Mouse (Mus musculus) liver, embryonic 16.5 days (tissue): ENCODE results near the gene Mrpl39. TPM values are rescaled to one million over a fixed set of nuclear protein-coding genes. Genes with fewer than 3 reads are reported as not detected.
A peak's percentile ranks its signal among the peaks of the same experiment; 100 is the strongest.

Source experiments
- ATAC-seq: fragments of 200-750 bp; cut with Nextera tagmentation; 2 replicates; pipeline ENCODE4 v1.8.0; 2017; ENCODE audit warnings: low read depth, mild to moderate bottlenecking, moderate number of reproducible peaks, moderate library complexity
- H3K27ac ChIP-seq: fragments of 300-500 bp; sonication (generic); 2 replicates; pipeline ENCODE4 v1.5.1; 2014; ENCODE audit warnings: mild to moderate bottlenecking, low read length
- H3K27me3 ChIP-seq: fragments of 300-500 bp; sonication (generic); 2 replicates; pipeline ENCODE4 v1.6.1; 2014; ENCODE audit warnings: low read depth, low read length, mixed read lengths; ENCODE audit not compliant: control insufficient read depth, insufficient read depth
- H3K36me3 ChIP-seq: fragments of 300-500 bp; sonication (generic); 2 replicates; pipeline ENCODE4 v1.6.1; 2014; ENCODE audit warnings: mild to moderate bottlenecking; ENCODE audit not compliant: control insufficient read depth, insufficient read depth
- H3K4me1 ChIP-seq: fragments of 300-500 bp; sonication (generic); 2 replicates; pipeline ENCODE4 v1.6.1; 2014; ENCODE audit warnings: low read depth, low read length, mixed read lengths; ENCODE audit not compliant: control insufficient read depth
- H3K4me2 ChIP-seq: fragments of 300-500 bp; sonication (generic); 2 replicates; pipeline ENCODE4 v1.6.1; 2014; ENCODE audit warnings: low read depth, low read length, mixed read lengths
- H3K4me3 ChIP-seq: fragments of 300-500 bp; sonication (generic); 2 replicates; pipeline ENCODE4 v1.5.1; 2014; ENCODE audit warnings: low read depth, mild to moderate bottlenecking, low read length
- H3K9ac ChIP-seq: fragments of 300-500 bp; sonication (generic); 2 replicates; pipeline ENCODE4 v1.6.1; 2014; ENCODE audit warnings: low read depth, low read length
- H3K9me3 ChIP-seq: fragments of 300-500 bp; sonication (generic); replicated peaks from 2 replicates; pipeline ENCODE4 v1.6.1; 2016; ENCODE audit warnings: low read length; ENCODE audit not compliant: control insufficient read depth
- WGBS: fragments of 180-500 bp; shearing (Covaris S2); extraction: QIAGEN DNeasy Blood & Tissue Kit; methylation state at CpG from one replicate; pipeline ENCODE4 v1.1.7; 2014; ENCODE audit not compliant: insufficient replicate concordance; 5-methylcytosine and 5-hydroxymethylcytosine counted together
- polyA plus RNA-seq: library from polyadenylated mRNA; unstranded; fragments of >200 nt; fragmentation: Nextera tagmentation; extraction: Ambion mirVana; gene quantifications from 2 replicates; pipeline ENCODE4 v1.2.1, GENCODE M21; 2015

Gene Mrpl39
- polyA plus RNA-seq, 1 experiment from 2014 or later = 21.8 TPM

DNA sequence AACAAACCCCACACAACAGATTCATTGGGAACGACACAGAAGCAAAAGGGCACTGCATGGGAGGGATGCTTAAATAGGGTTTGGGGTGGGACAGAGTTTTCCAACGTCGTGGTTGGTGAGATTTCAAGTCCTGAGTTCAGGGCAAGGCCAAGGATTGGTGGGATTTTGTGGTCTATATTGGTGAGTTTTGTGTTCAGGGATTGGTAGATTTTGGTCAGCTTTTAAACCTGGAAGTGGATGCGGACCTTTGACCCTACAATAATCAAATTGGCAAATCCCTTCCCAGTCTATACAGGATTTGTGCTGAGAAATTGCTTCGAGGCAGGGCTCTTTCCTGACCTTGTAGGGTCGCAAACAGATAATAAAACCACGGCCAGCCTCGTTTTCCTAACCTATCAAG, 32.4 kb upstream of the Mrpl39 start:
- Histone ChIP-seq H3K9me3 (no peaks in the 10 kb centered on the region), H3K36me3 (no peaks in the 10 kb centered on the region), H3K27me3 (peaks cover 1% of the 10 kb centered on the region), H3K4me2 (no peak overlapping the region), H3K4me3 (no peak overlapping the region), H3K27ac (no peak overlapping the region), H3K9ac (no peak overlapping the region), H3K4me1 (no peaks in the 10 kb centered on the region)
- ATAC-seq = no peak
- 58% methylated on average over 8 of the region's 8 CpGs for WGBS

DNA sequence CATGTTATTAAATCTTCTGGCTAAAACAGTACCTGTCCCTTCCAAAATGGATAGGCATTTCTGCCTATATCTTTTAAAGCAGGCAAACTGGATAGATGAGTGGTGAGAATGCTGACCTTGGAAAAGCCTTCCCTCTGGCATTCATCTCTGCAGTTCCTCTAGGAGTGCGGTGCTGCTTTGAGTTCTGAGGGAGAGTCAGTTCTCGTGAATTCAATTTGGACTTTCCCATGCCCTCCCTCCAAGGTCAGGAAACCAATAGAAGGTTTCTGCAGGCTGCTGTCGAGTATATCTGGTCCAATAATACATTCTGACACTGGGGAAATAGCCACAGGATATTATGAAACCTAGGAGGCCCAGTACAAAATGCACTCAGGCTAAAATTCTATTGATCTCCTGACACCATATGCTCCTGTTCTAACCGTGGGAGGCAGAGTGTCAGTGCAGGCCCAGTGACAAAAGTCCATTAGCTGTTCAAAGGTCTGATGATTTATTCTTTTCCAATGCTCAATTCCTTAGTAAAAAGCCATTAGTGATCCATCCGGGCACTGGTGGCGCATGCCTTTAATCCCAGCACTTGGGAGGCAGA, 10.3 kb upstream of the Mrpl39 start:
- H3K4me2 ChIP-seq = no peak overlapping the region
- ATAC-seq = peak; percentile 65; the same call in 1 of the 2 replicates
- no peaks in the 10 kb centered on the region for H3K9me3 ChIP-seq
- no peaks in the 10 kb centered on the region for H3K36me3 ChIP-seq
- H3K4me1 ChIP-seq = no peaks in the 10 kb centered on the region
- no peak overlapping the region for H3K9ac ChIP-seq
- H3K27me3 ChIP-seq = no peaks in the 10 kb centered on the region
- H3K4me3 ChIP-seq = no peak overlapping the region
- 50% methylated on average over 6 of the region's 6 CpGs for WGBS
- H3K27ac ChIP-seq = no peak overlapping the region

DNA sequence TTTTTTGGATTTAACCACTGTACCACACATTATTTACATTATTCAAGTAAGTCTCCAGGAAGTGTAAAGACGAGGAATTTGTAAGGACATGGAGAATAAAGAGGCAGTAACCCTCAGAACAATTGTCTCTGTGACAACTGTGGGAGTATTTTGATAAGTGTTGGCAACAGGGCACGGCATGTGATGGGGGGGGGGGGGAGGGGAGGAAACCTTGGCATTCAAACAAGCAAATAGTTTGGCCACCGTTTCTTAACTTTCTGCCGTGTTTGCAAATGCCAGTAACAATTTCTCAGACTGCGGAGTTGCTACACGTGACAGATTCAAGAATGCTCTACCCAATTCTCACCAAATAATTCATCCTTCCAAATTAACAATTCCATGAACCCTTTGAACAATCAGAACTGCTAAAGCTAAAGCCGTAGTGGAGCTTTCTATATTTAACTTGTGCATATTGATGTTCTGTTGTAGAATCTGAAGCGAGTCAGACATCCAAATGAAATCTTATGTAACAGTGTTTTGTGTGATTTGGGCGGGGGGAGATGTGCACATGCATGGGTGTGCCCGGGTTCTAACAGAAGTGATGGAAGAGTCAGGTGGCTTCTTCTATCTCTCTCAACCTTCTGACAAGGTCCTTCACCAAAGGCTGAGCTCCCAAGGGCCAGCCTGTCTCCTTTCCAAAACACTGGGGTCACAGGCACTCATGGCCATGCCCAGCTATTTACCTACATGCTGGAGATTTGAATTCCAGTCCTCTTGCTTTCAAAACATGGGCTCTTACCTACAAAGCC, 9.4 kb upstream of the Mrpl39 start:
- H3K9ac ChIP-seq = no peak overlapping the region
- H3K4me2 ChIP-seq = no peak overlapping the region
- no peak for ATAC-seq
- H3K9me3 ChIP-seq = no peaks in the 10 kb centered on the region
- no peak overlapping the region for H3K4me3 ChIP-seq
- no peaks in the 10 kb centered on the region for H3K4me1 ChIP-seq
- no peaks in the 10 kb centered on the region for H3K36me3 ChIP-seq
- 59% methylated on average over 10 of the region's 10 CpGs for WGBS
- H3K27ac ChIP-seq = no peak overlapping the region
- H3K27me3 ChIP-seq = no peaks in the 10 kb centered on the region

DNA sequence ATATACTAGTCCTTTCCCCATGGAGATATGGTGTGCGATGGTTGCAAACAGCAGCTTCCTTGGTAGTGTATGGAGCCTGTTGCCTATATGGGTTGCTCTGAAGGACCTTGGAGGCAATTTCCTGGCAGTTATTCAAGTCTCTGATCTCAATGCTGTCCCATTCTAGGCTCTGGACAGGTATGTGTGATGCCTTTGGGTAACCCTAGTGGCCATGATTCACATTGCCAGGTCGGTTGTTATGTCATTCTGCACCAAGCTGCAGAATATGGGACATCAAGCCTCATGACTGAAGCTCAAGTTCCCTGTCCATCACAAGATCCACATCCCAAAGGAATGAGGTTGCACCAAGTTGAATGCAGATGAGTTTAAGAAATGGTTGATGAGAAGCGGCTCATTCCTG, 1.8 kb upstream of the Mrpl39 start:
- H3K27ac ChIP-seq = no peak overlapping the region
- peaks cover 5% of the 10 kb centered on the region for H3K4me1 ChIP-seq
- H3K36me3 ChIP-seq = no peaks in the 10 kb centered on the region
- no peaks in the 10 kb centered on the region for H3K9me3 ChIP-seq
- H3K4me2 ChIP-seq = no peak overlapping the region
- H3K9ac ChIP-seq = no peak overlapping the region
- no peaks in the 10 kb centered on the region for H3K27me3 ChIP-seq
- 64% methylated on average over 3 of the region's 3 CpGs for WGBS
- no peak overlapping the region for H3K4me3 ChIP-seq
- ATAC-seq = no peak

DNA sequence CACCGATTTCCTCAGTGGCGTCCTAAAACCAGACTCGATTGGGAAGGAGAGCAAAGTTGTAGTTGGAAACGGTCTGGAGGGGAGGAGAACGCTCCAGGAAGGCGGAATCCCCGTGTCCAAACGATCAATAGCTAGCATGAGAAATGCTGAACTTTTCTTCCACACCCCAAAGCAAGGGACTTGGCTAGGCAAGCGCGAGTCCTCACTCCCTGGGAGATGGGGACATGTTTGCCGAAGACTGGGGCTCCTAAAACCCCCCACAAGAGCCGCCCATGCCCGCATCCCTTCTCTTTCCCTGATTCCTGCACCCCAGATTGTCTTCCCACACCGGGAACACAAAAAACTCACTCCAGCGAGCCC, 756 bp downstream of the Mrpl39 start:
- Histone ChIP-seq H3K36me3 (peaks cover 3% of the 10 kb centered on the region), H3K9ac (peak overlapping the region; percentile 69), H3K4me2 (peak overlapping the region; percentile 83), H3K27me3 (no peaks in the 10 kb centered on the region), H3K4me3 (peak overlapping the region; percentile 81), H3K9me3 (no peaks in the 10 kb centered on the region), H3K4me1 (peaks cover 5% of the 10 kb centered on the region), H3K27ac (no peak overlapping the region)
- peak; percentile 25 for ATAC-seq
- 0% methylated on average over 15 of the region's 15 CpGs for WGBS

DNA sequence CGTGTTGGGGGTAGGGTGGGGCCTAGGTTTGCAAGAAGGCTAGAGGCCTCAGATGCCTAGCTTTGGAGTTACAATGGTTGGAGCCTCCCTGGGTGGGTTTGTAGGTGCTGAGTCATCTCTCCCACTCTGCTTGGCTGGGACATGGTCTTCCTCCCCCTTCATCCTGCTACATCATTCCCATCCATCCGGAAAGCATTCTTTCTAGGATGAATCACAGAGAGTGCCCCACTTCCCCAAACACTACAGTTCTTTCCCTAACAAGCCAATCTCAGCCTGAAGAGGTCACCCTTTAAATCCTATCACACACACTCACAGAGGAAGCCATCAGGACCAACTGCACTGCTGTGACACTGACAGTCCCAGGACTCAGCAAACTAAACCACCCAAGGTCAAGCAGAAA, 14.9 kb downstream of the Mrpl39 start:
- Histone ChIP-seq H3K9me3 (no peaks in the 10 kb centered on the region), H3K36me3 (peaks cover 14% of the 10 kb centered on the region), H3K4me3 (no peak overlapping the region), H3K4me1 (no peaks in the 10 kb centered on the region), H3K9ac (no peak overlapping the region), H3K4me2 (no peak overlapping the region), H3K27ac (no peak overlapping the region), H3K27me3 (no peaks in the 10 kb centered on the region)
- WGBS = 79% methylated on average over 2 of the region's 2 CpGs
- no peak for ATAC-seq

DNA sequence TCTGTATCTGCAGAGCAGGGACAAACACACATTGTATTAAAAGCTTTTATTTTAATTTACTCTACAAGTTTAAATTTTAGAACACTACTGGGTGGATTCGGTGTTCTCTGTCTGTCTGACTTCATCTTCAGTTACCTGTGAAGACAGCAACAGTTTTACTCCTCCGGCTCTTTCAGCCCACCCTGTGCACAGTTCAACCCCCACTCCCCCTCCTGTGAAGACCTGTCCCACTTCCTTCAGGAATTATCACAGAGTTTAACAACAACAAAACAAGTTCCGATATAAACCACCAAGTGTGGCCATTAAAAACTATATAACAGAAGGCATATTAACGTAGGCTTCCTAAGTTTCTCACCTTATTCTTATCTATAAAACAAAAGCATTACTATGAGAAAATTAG, 17.3 kb downstream of the Mrpl39 start:
- WGBS = 72% methylated on average over 4 of the region's 4 CpGs
- H3K27me3 ChIP-seq = no peaks in the 10 kb centered on the region
- no peak for ATAC-seq
- H3K4me2 ChIP-seq = no peak overlapping the region
- no peak overlapping the region for H3K9ac ChIP-seq
- H3K36me3 ChIP-seq = peaks cover 8% of the 10 kb centered on the region
- no peaks in the 10 kb centered on the region for H3K4me1 ChIP-seq
- H3K4me3 ChIP-seq = no peak overlapping the region
- H3K27ac ChIP-seq = no peak overlapping the region
- H3K9me3 ChIP-seq = no peaks in the 10 kb centered on the region

DNA sequence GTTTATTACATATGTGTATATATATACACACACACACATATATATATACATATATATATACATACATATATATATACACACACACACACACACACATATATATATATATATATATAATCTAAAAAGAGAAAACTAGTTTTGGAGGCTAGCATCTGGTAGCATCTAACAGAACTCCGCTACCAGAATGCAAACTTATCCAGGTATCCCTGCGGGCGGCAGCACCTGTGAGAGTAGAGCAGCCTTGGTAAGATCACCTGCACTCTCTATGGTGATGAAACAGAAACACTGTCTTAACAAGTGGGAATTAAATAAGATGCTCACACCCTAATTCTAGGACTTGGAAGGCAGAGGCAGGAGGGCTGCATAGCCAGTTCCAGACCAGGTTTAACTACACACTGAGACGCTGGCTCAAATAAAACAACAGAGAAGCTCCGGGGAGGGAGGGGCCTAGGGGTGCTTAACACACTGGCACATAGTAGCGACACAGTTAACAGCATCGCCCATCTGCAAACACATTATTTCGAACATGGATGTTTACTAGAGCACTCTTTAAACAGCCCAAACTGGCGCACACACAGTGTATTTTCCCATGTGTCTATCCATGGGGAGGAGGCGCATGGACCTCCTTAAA, 17.8 kb downstream of the Mrpl39 start:
- Histone ChIP-seq H3K27ac (no peak overlapping the region), H3K4me3 (no peak overlapping the region), H3K27me3 (no peaks in the 10 kb centered on the region), H3K9me3 (no peaks in the 10 kb centered on the region), H3K9ac (no peak overlapping the region), H3K36me3 (peaks cover 8% of the 10 kb centered on the region), H3K4me2 (no peak overlapping the region), H3K4me1 (no peaks in the 10 kb centered on the region)
- 80% methylated on average over 10 of the region's 10 CpGs for WGBS
- ATAC-seq = no peak
